Mouse (Mus musculus): Measurements from ENCODE around the gene Zfp459.
"Not testable (repeated sequence)": the region's sequence is repeated elsewhere in the genome, so short reads cannot be mapped to it uniquely, and the experiment has no call there.

DNA sequence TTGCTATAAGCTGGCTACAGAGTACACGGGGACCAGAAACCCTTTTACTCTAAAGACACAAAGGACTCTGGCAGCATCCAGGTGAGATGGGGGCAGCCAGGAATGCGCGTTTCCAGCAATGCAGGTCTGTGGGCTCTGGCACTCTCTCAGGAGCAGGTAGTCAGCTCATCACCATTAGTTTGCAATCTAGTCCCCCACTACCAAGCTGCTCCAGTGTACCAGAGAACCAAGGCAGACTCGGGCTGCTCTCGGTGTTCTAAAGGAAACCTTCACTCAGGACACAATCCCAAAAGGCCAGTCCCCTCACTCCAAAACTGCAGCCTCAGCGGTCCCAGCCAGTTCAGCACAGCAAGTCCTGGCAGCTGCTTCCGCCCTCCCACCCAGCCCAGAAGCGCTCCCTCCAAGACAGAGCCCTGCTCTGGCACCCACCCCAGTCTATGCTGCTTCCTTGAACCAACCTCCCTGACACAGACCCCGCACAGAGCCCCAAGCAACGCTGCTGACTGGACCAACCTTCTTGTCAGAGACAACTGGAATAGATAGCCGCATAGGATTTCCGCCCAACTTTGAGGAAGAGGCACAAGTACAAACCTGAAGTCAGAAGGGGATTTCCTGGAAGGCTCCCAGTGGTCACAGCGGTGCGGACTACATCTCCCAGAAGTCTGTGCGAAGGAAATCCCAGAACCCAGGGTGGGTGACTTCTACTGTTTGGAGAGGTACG, 21.9 kb downstream of the Zfp459 start, which contains the start of gene Zfp429:
- TF ChIP-seq POLR2A (IDR thresholded peaks at IDR 0.05; ENCODE audit: borderline replicate concordance, control insufficient read depth, low read depth, low read length); CTCF (IDR thresholded peaks at IDR 0.05; ENCODE audit: control insufficient read depth, insufficient read depth, low read length): not testable (repeated sequence)
